ENCODE assay signal across 14 mouse cellular contexts in the genomic region with DNA sequence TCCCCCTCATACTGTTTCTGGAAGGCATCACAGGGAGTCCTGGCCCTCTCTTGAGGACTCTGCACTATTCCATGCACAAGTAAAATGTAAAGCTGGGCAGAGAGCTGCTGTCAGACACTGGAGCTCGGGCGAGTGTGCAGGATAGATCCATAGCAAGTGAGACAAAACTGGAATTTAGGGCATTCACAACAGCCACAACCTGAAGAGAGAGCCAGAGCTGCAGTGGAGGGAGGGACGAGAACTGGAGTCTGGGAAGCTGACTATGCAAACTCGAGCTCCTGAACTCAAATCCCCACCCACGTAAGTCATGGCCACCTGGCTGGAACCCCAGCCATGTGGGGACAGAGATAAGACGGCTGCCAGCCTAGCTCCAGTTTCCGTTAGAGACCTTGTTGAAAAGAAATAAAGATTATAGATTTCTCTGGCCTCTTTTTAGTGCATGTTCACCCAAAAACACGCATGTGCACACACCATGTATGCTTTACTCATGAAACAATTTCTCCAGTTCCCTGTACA.
DNase-seq lines count a peak whose midpoint lies in the region; ATAC-seq lines count a peak whose summit lies in the region.
"Had no signal": no experiment of that assay in that cellular context is flagged by ENCODE, and none has a peak within 500 bp of the region (broad histone marks: within the 10 kb centered on the region; RNA-seq: fewer than 3 reads in every experiment).

No protein-coding gene starts in this region.

- intact Hi-C loops in heart, postnatal 25 days (cut with DNase I), result no loop called here

- peaks cover 87% of the 10 kb centered on the region for H3K36me3 ChIP-seq in heart, embryonic 13.5 days
- H3K36me3 ChIP-seq in liver, embryonic 12.5 days, result peaks cover 7% of the 10 kb centered on the region; the same call in 1 of the 2 replicates
- H3K36me3 ChIP-seq in hindbrain, embryonic 11.5 days (ENCODE audit: control insufficient read depth, insufficient read depth, low read length), result 0 out of 2 replicates have a peak, but pooled peaks cover 4% of the 10 kb centered on the region

- 50% methylated on average over 8 of the region's 8 CpGs for whole genome bisulfite sequencing in heart, embryonic 13.5 days
- 27% methylated on average over 8 of the region's 8 CpGs for WGBS in liver, embryonic 12.5 days (ENCODE audit: insufficient replicate concordance)
- 84% methylated on average over 8 of the region's 8 CpGs for WGBS in hindbrain, embryonic 11.5 days

- no peak overlapping the region for H3K4me3 ChIP-seq in heart, embryonic 13.5 days
- no peak overlapping the region for H3K4me3 ChIP-seq in liver, embryonic 12.5 days
- H3K4me3 ChIP-seq in hindbrain, embryonic 11.5 days (ENCODE audit: low read depth, low read length), result no peak overlapping the region
- H3K4me3 ChIP-seq: embryonic facial prominence, embryonic 10.5 days had no signal

- H3K27me3 ChIP-seq in heart, embryonic 13.5 days (replicated peaks), result no peaks in the 10 kb centered on the region
- no peaks in the 10 kb centered on the region for H3K27me3 ChIP-seq in liver, embryonic 12.5 days (replicated peaks)
- H3K27me3 ChIP-seq in hindbrain, embryonic 11.5 days (ENCODE audit: control insufficient read depth, insufficient read depth, low read length), result no peaks in the 10 kb centered on the region

- no peaks in the 10 kb centered on the region for H3K9me3 ChIP-seq in heart, embryonic 13.5 days
- H3K9me3 ChIP-seq in liver, embryonic 12.5 days (replicated peaks), result no peaks in the 10 kb centered on the region
- no peaks in the 10 kb centered on the region for H3K9me3 ChIP-seq in hindbrain, embryonic 11.5 days (ENCODE audit: control insufficient read depth, low read length)
- H3K9me3 ChIP-seq: embryonic facial prominence, embryonic 10.5 days had no signal

- peaks cover 35% of the 10 kb centered on the region for H3K4me1 ChIP-seq in heart, embryonic 13.5 days
- H3K4me1 ChIP-seq in liver, embryonic 12.5 days, result peaks cover 77% of the 10 kb centered on the region
- no peaks in the 10 kb centered on the region; the same call in 1 of the 2 replicates for H3K4me1 ChIP-seq in hindbrain, embryonic 11.5 days (replicated peaks; ENCODE audit: control insufficient read depth, insufficient read depth, low read length)

- ATAC-seq in heart, embryonic 13.5 days (ENCODE audit: extremely low read depth, insufficient number of reproducible peaks, low FRiP score, low TSS enrichment), result no peak
- peak; percentile 83 for ATAC-seq in liver, embryonic 12.5 days
- ATAC-seq in granulocyte monocyte progenitor cell, adult 5-6 weeks (replicated peaks; ENCODE audit: poor library complexity, severe bottlenecking), result no peak
- no peak for ATAC-seq in hindbrain, embryonic 11.5 days (ENCODE audit: low FRiP score)
- ATAC-seq: inflammation-experienced regulatory T-cells, adult 6 months had no signal

- DNase-seq in heart, postnatal 25 days (ENCODE audit: low spot score), result no peak
- peak; percentile 8 for DNase-seq in c-Kit-positive CD71-negative TER-119-negative erythroid progenitor cells, embryonic 14.5 days (ENCODE audit: low read depth)
- peak; percentile 43 to 64 for DNase-seq in spleen, postnatal 14 days (ENCODE audit: low spot score in 2 of 2)
- DNase-seq in cerebellum, adult 9-11 months, result no peak
- DNase-seq in hindbrain, embryonic 11.5 days (ENCODE audit: low spot score), result no peak
- DNase-seq: cerebellum, postnatal 14 days; kidney, adult 9 months; retina, postnatal 1 day; thymus, adult 18-20 months had no signal

- H3K4me2 ChIP-seq in heart, embryonic 13.5 days, result no peak overlapping the region
- peak overlapping the region; percentile 35 for H3K4me2 ChIP-seq in liver, embryonic 12.5 days
- H3K4me2 ChIP-seq in hindbrain, embryonic 11.5 days (replicated peaks; ENCODE audit: low read depth, low read length), result no peak overlapping the region

- H3K27ac ChIP-seq in heart, embryonic 13.5 days (replicated peaks), result peak overlapping the region; percentile 8; the same call in 1 of the 2 replicates
- H3K27ac ChIP-seq in liver, embryonic 12.5 days, result peak overlapping the region; percentile 84
- no peak overlapping the region for H3K27ac ChIP-seq in hindbrain, embryonic 11.5 days (ENCODE audit: low read depth, low read length)
- H3K27ac ChIP-seq: embryonic facial prominence, embryonic 10.5 days had no signal

- H3K9ac ChIP-seq in heart, embryonic 13.5 days, result no peak overlapping the region
- H3K9ac ChIP-seq in liver, embryonic 12.5 days, result peak overlapping the region; percentile 52; the same call in 1 of the 2 replicates
- no peak overlapping the region for H3K9ac ChIP-seq in hindbrain, embryonic 11.5 days (ENCODE audit: low read depth, low read length)

Comparison
In these comparisons a context has a peak if more than half of its experiments do, and no peak if none do; other contexts are left out.
1. DNase-seq: peak in c-Kit-positive CD71-negative TER-119-negative erythroid progenitor cells, embryonic 14.5 days (single experiment) and spleen, postnatal 14 days (2 of 2); none in heart, postnatal 25 days (single experiment), cerebellum, adult 9-11 months (single experiment) and hindbrain, embryonic 11.5 days (single experiment).